Mouse (Mus musculus) kidney, adult 11 months (tissue): ENCODE results near the gene Tgfbr2.
A peak's percentile ranks its signal among the peaks of the same experiment; 100 is the strongest.
"Not testable (repeated sequence)": the region's sequence is repeated elsewhere in the genome, so short reads cannot be mapped to it uniquely, and the experiment has no call there.

Source experiments
- DNase-seq: peaks from one replicate; pipeline ENCODE4 v3.0.0; 2022

Tgfbr2 gene

GRCm38 (mm10) chr9:116108729-116109128 is 66.4 kb downstream of the Tgfbr2 start:
- no peak for DNase-seq

GRCm38 (mm10) chr9:116104770-116105169 is 70.4 kb downstream of the Tgfbr2 start:
- DNase-seq: no peak

- DNase-seq: peak; percentile 23
Observed at GRCm38 (mm10) chr9:116101842-116102241, 73.3 kb downstream of the Tgfbr2 start.

- no peak for DNase-seq
Observed at GRCm38 (mm10) chr9:116100015-116100414, 75.1 kb downstream of the Tgfbr2 start.

- DNase-seq: no peak
Observed at GRCm38 (mm10) chr9:116099596-116099993, 75.6 kb downstream of the Tgfbr2 start.

- peak; percentile 16 for DNase-seq
Observed at GRCm38 (mm10) chr9:116098724-116099595, 76.2 kb downstream of the Tgfbr2 start.

GRCm38 (mm10) chr9:116091921-116092320 is 83.2 kb downstream of the Tgfbr2 start:
- peak; percentile 77 for DNase-seq

- DNase-seq: no peak
Observed at GRCm38 (mm10) chr9:116091101-116091841, 83.9 kb downstream of the Tgfbr2 start.

- peak; percentile 51 for DNase-seq
Observed at GRCm38 (mm10) chr9:116090296-116090695, 84.9 kb downstream of the Tgfbr2 start.

GRCm38 (mm10) chr9:116088912-116089311 is 86.2 kb downstream of the Tgfbr2 start:
- no peak for DNase-seq

GRCm38 (mm10) chr9:116087880-116088279 is 87.3 kb downstream of the Tgfbr2 start:
- DNase-seq: peak; percentile 46

GRCm38 (mm10) chr9:116087263-116087662 is 87.9 kb downstream of the Tgfbr2 start:
- DNase-seq: no peak

- DNase-seq: no peak
Observed at GRCm38 (mm10) chr9:116085999-116086398, 89.2 kb downstream of the Tgfbr2 start.

GRCm38 (mm10) chr9:116084324-116084931 is 90.7 kb downstream of the Tgfbr2 start:
- DNase-seq: no peak

GRCm38 (mm10) chr9:116083726-116084323 is 91.3 kb downstream of the Tgfbr2 start:
- DNase-seq: peak; percentile 21

GRCm38 (mm10) chr9:116083300-116083699 is 91.9 kb downstream of the Tgfbr2 start:
- no peak for DNase-seq

- DNase-seq: no peak
Observed at GRCm38 (mm10) chr9:116081781-116082180, 93.4 kb downstream of the Tgfbr2 start.

- no peak for DNase-seq
Observed at GRCm38 (mm10) chr9:116077419-116077818, 97.7 kb downstream of the Tgfbr2 start.

GRCm38 (mm10) chr9:116076946-116077345 is 98.2 kb downstream of the Tgfbr2 start:
- DNase-seq: no peak

GRCm38 (mm10) chr9:116076163-116076562 is 99.0 kb downstream of the Tgfbr2 start:
- DNase-seq: no peak

- DNase-seq: not testable (repeated sequence)
Observed at GRCm38 (mm10) chr9:116071561-116071960, 103.6 kb downstream of the Tgfbr2 start.

- DNase-seq: no peak
Observed at GRCm38 (mm10) chr9:116064774-116065173, 110.4 kb downstream of the Tgfbr2 start.

GRCm38 (mm10) chr9:116060691-116061090 is 114.5 kb downstream of the Tgfbr2 start:
- DNase-seq: no peak
